Mouse (Mus musculus) cerebellum, adult 9-11 months (tissue): Measurements from ENCODE around the gene Lrrc3b.

ENCODE experiments used
- DNase-seq: peaks from one replicate; pipeline ENCODE4 v3.0.0; 2022

The Lrrc3b gene

GRCm38 (mm10) chr14:15330155-15330554 is 108.6 kb downstream of the Lrrc3b start:
- DNase-seq, result no peak

GRCm38 (mm10) chr14:15325872-15326271 is 112.9 kb downstream of the Lrrc3b start:
- no peak for DNase-seq

- DNase-seq, result no peak
Measured at GRCm38 (mm10) chr14:15322441-15323123, 116.2 kb downstream of the Lrrc3b start.

DNA sequence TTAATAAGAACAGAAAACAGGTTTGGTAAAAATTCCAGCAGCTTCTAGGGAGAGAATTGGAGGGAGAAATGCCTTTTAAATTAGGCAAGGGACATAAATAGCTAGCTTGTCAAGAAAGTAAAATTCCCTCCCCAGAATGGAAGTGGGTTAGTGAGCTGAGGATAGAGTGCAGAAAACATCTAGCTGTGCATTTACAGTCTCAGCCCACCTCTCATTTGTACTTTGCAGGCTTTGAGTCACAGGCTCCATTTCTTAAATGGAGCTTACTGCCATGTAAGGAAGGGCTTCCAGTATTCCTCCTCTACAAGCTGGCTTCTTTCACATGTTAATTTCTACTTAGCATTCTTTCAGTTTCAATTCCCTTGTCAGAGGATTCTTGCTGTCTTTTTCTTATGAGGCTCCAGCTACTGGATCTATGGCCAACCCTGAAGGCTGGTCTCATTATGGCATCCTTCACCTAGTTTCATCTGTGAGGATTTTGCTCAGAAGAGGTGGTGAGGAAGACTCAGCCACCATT is 119.3 kb downstream of the Lrrc3b start:
- DNase-seq, result no peak

DNA sequence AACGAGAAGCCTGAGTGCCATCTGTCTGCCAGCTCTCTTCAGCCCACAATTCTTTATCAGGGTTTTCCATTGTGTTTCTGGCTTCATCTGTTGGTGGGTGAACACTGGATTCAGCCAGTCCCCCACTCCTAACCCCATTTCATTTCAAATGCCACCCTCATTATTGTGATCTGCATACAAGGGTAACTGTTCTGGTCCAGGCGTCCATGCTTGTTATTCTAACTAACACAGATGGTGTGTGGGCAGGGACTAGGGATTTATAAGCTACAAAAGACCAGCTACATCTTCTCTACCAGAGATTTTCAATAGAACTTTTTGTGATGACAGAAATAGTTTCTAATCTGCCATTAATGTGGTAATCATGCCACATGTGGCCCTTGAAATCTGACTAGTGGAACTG is 130.2 kb downstream of the Lrrc3b start:
- no peak for DNase-seq
